Mouse (Mus musculus): Measurements from ENCODE around the gene Enpp7. TPM values are rescaled to one million over a fixed set of nuclear protein-coding genes. Genes with fewer than 3 reads are reported as not detected.

Enpp7 gene
- polyA plus RNA-seq, 1 experiment from 2014 or later = not detected

GRCm38 (mm10) chr11:118998540-118999265 lies 10.7 kb downstream of the Enpp7 start:
- 0 out of 2 replicates have a peak, but pooled peaks have one; percentile 54 for ATAC-seq (ENCODE audit: insufficient number of reproducible peaks, insufficient read depth, low FRiP score, low TSS enrichment)
- peaks cover 20% of the 10 kb centered on the region for H3K27me3 ChIP-seq
- peak overlapping the region; percentile 2; the same call in 1 of the 2 replicates for H3K27ac ChIP-seq

GRCm38 (mm10) chr11:118999361-118999804 lies 11.4 kb downstream of the Enpp7 start:
- ATAC-seq (ENCODE audit: insufficient number of reproducible peaks, insufficient read depth, low FRiP score, low TSS enrichment) = no peak
- Histone ChIP-seq H3K27ac (no peak overlapping the region), H3K4me2 (replicated peaks) (peak overlapping the region; percentile 51), H3K4me3 (peak overlapping the region; percentile 19; the same call in 1 of the 2 replicates), H3K9ac (no peak overlapping the region), H3K27me3 (peaks cover 15% of the 10 kb centered on the region), H3K4me1 (peaks cover 19% of the 10 kb centered on the region), H3K9me3 (no peaks in the 10 kb centered on the region), H3K36me3 (no peaks in the 10 kb centered on the region)
- 2% methylated on average over 26 of the region's 26 CpGs for WGBS

More at GRCm38 (mm10) chr11:118998540-118999265, 10.7 kb downstream of the Enpp7 start:
- Histone ChIP-seq H3K36me3 (no peaks in the 10 kb centered on the region), H3K9ac (no peak overlapping the region), H3K4me2 (replicated peaks) (peak overlapping the region; percentile 51), H3K9me3 (no peaks in the 10 kb centered on the region), H3K4me1 (peaks cover 19% of the 10 kb centered on the region), H3K4me3 (peak overlapping the region; percentile 19)
- 6% methylated on average over 30 of the region's 30 CpGs for WGBS

GRCm38 (mm10) chr11:119000877-119001276 lies 12.9 kb downstream of the Enpp7 start:
- H3K27me3 ChIP-seq = peaks cover 13% of the 10 kb centered on the region
- H3K4me2 ChIP-seq (replicated peaks) = no peak overlapping the region
- 50% methylated on average over 2 of the region's 2 CpGs for WGBS
- no peak overlapping the region for H3K9ac ChIP-seq
- no peaks in the 10 kb centered on the region for H3K9me3 ChIP-seq
- H3K27ac ChIP-seq = no peak overlapping the region
- peaks cover 16% of the 10 kb centered on the region for H3K4me1 ChIP-seq
- ATAC-seq (ENCODE audit: insufficient number of reproducible peaks, insufficient read depth, low FRiP score, low TSS enrichment) = no peak
- H3K36me3 ChIP-seq = no peaks in the 10 kb centered on the region
- H3K4me3 ChIP-seq = no peak overlapping the region

GRCm38 (mm10) chr11:119001493-119002128 lies 13.6 kb downstream of the Enpp7 start:
- Histone ChIP-seq H3K27me3 (peaks cover 13% of the 10 kb centered on the region), H3K4me2 (replicated peaks) (no peak overlapping the region)

GRCm38 (mm10) chr11:119005547-119006275 lies 17.7 kb downstream of the Enpp7 start:
- H3K27ac ChIP-seq = no peak overlapping the region
- WGBS = 85% methylated on average over 10 of the region's 10 CpGs
- no peak for ATAC-seq (ENCODE audit: insufficient number of reproducible peaks, insufficient read depth, low FRiP score, low TSS enrichment)
- H3K4me2 ChIP-seq (replicated peaks) = no peak overlapping the region
- H3K9me3 ChIP-seq = no peaks in the 10 kb centered on the region
- no peaks in the 10 kb centered on the region for H3K36me3 ChIP-seq
- 0 out of 2 replicates have a peak, but pooled peaks cover 7% of the 10 kb centered on the region for H3K4me1 ChIP-seq
- H3K27me3 ChIP-seq = no peaks in the 10 kb centered on the region
- no peak overlapping the region for H3K9ac ChIP-seq
- no peak overlapping the region for H3K4me3 ChIP-seq

More at GRCm38 (mm10) chr11:119001493-119002128, 13.6 kb downstream of the Enpp7 start:
- Histone ChIP-seq H3K36me3 (no peaks in the 10 kb centered on the region), H3K9ac (no peak overlapping the region), H3K9me3 (no peaks in the 10 kb centered on the region), H3K4me1 (peaks cover 16% of the 10 kb centered on the region), H3K4me3 (no peak overlapping the region), H3K27ac (no peak overlapping the region)
- ATAC-seq (ENCODE audit: insufficient number of reproducible peaks, insufficient read depth, low FRiP score, low TSS enrichment) = no peak
- WGBS = 56% methylated on average over 4 of the region's 4 CpGs

GRCm38 (mm10) chr11:119006462-119006861 lies 18.5 kb downstream of the Enpp7 start:
- Histone ChIP-seq H3K4me2 (replicated peaks) (no peak overlapping the region), H3K27ac (no peak overlapping the region), H3K4me3 (no peak overlapping the region), H3K27me3 (no peaks in the 10 kb centered on the region), H3K4me1 (0 out of 2 replicates have a peak, but pooled peaks cover 7% of the 10 kb centered on the region), H3K36me3 (no peaks in the 10 kb centered on the region), H3K9ac (no peak overlapping the region), H3K9me3 (no peaks in the 10 kb centered on the region)
- WGBS = 84% methylated on average over 3 of the region's 3 CpGs
- no peak for ATAC-seq (ENCODE audit: insufficient number of reproducible peaks, insufficient read depth, low FRiP score, low TSS enrichment)

- Histone ChIP-seq H3K9me3 (no peaks in the 10 kb centered on the region), H3K27ac (peak overlapping the region; percentile 51; the same call in 1 of the 2 replicates), H3K4me3 (peak overlapping the region; percentile 37), H3K36me3 (no peaks in the 10 kb centered on the region), H3K27me3 (no peaks in the 10 kb centered on the region), H3K4me1 (0 out of 2 replicates have a peak, but pooled peaks cover 7% of the 10 kb centered on the region), H3K9ac (peak overlapping the region; percentile 50), H3K4me2 (replicated peaks) (peak overlapping the region; percentile 51)
- ATAC-seq (ENCODE audit: insufficient number of reproducible peaks, insufficient read depth, low FRiP score, low TSS enrichment) = peak; percentile 81
- WGBS = 19% methylated on average over 21 of the region's 21 CpGs
Measured at GRCm38 (mm10) chr11:119007461-119008456, 19.8 kb downstream of the Enpp7 start.

GRCm38 (mm10) chr11:119014455-119014854 lies 26.5 kb downstream of the Enpp7 start:
- Histone ChIP-seq H3K27ac (no peak overlapping the region), H3K9me3 (no peaks in the 10 kb centered on the region), H3K9ac (no peak overlapping the region), H3K27me3 (0 out of 2 replicates have a peak, but pooled peaks cover 3% of the 10 kb centered on the region), H3K4me1 (no peaks in the 10 kb centered on the region), H3K4me2 (replicated peaks) (no peak overlapping the region), H3K36me3 (no peaks in the 10 kb centered on the region), H3K4me3 (no peak overlapping the region)
- WGBS = 72% methylated on average over 7 of the region's 7 CpGs
- no peak for ATAC-seq (ENCODE audit: insufficient number of reproducible peaks, insufficient read depth, low FRiP score, low TSS enrichment)

GRCm38 (mm10) chr11:119017506-119017905 lies 29.5 kb downstream of the Enpp7 start:
- Histone ChIP-seq H3K27ac (no peak overlapping the region), H3K4me2 (replicated peaks) (no peak overlapping the region), H3K36me3 (no peaks in the 10 kb centered on the region), H3K27me3 (0 out of 2 replicates have a peak, but pooled peaks cover 3% of the 10 kb centered on the region), H3K4me1 (0 out of 2 replicates have a peak, but pooled peaks cover 7% of the 10 kb centered on the region), H3K9ac (no peak overlapping the region), H3K9me3 (no peaks in the 10 kb centered on the region), H3K4me3 (no peak overlapping the region)
- 70% methylated on average over 7 of the region's 7 CpGs for WGBS
- ATAC-seq (ENCODE audit: insufficient number of reproducible peaks, insufficient read depth, low FRiP score, low TSS enrichment) = no peak

GRCm38 (mm10) chr11:119021180-119021579 lies 33.2 kb downstream of the Enpp7 start:
- H3K4me1 ChIP-seq = peaks cover 30% of the 10 kb centered on the region
- H3K4me3 ChIP-seq = no peak overlapping the region
- whole genome bisulfite sequencing = 96% methylated on average over 7 of the region's 7 CpGs
- no peak overlapping the region for H3K27ac ChIP-seq
- no peaks in the 10 kb centered on the region for H3K9me3 ChIP-seq
- ATAC-seq (ENCODE audit: insufficient number of reproducible peaks, insufficient read depth, low FRiP score, low TSS enrichment) = no peak
- H3K27me3 ChIP-seq = 0 out of 2 replicates have a peak, but pooled peaks cover 3% of the 10 kb centered on the region
- no peak overlapping the region for H3K4me2 ChIP-seq (replicated peaks)
- peaks cover 2% of the 10 kb centered on the region; the same call in 1 of the 2 replicates for H3K36me3 ChIP-seq
- no peak overlapping the region for H3K9ac ChIP-seq

Measured in embryonic facial prominence, embryonic 12.5 days (tissue).